Mouse (Mus musculus) midbrain, postnatal 0 days (tissue): Measurements from ENCODE around the gene Mgat4a. TPM values are rescaled to one million over a fixed set of nuclear protein-coding genes. Genes with fewer than 3 reads are reported as not detected.

Experiments used
- ATAC-seq: fragments of 200-750 bp; cut with Nextera tagmentation; 2 replicates; pipeline ENCODE4 v1.8.0; 2017; ENCODE audit warnings: moderate number of reproducible peaks, mild to moderate bottlenecking, moderate TSS enrichment, moderate library complexity; ENCODE audit not compliant: low FRiP score
- DNase-seq: peaks from one replicate; pipeline ENCODE4 v3.0.0-alpha.2; 2015; ENCODE audit warnings: low spot score
- H3K27ac ChIP-seq: fragments of 300-500 bp; sonication (generic); 2 replicates; pipeline ENCODE4 v1.5.1; 2014; ENCODE audit warnings: low read depth, mild to moderate bottlenecking, low read length, mixed read lengths
- H3K27me3 ChIP-seq: fragments of 300-500 bp; sonication (generic); 2 replicates; pipeline ENCODE4 v1.6.1; 2014; ENCODE audit warnings: low read length, control low read depth, mixed read lengths; ENCODE audit not compliant: insufficient read depth
- H3K36me3 ChIP-seq: fragments of 300-500 bp; sonication (generic); 2 replicates; pipeline ENCODE4 v1.6.1; 2014; ENCODE audit warnings: low read length, control low read depth, mixed read lengths; ENCODE audit not compliant: insufficient read depth
- H3K4me1 ChIP-seq: fragments of 300-500 bp; sonication (generic); 2 replicates; pipeline ENCODE4 v1.6.1; 2014; ENCODE audit warnings: mild to moderate bottlenecking, control low read depth, antibody characterized with exemption, low read length, mixed read lengths; ENCODE audit not compliant: insufficient read depth
- H3K4me2 ChIP-seq: fragments of 300-500 bp; sonication (generic); 2 replicates; pipeline ENCODE4 v1.6.1; 2014; ENCODE audit warnings: low read depth, mild to moderate bottlenecking, low read length, mixed read lengths; ENCODE audit not compliant: poor library complexity, severe bottlenecking
- H3K4me3 ChIP-seq: fragments of 300-500 bp; sonication (generic); 2 replicates; pipeline ENCODE4 v1.5.1; 2014; ENCODE audit warnings: low read depth, mild to moderate bottlenecking, low read length, moderate library complexity
- H3K9ac ChIP-seq: fragments of 300-500 bp; sonication (generic); replicated peaks from 2 replicates; pipeline ENCODE4 v1.6.1; 2014; ENCODE audit warnings: mild to moderate bottlenecking, low read length, moderate library complexity, mixed read lengths; ENCODE audit not compliant: poor library complexity, severe bottlenecking
- H3K9me3 ChIP-seq: fragments of 300-500 bp; sonication (generic); 2 replicates; pipeline ENCODE4 v1.6.1; 2016; ENCODE audit warnings: low read length, control low read depth
- CTCF ChIP-seq: IDR thresholded peaks from 2 replicates; pipeline ENCODE4 v1.5.1; 2016; ENCODE audit warnings: antibody characterized with exemption, mild to moderate bottlenecking
- WGBS: fragments of 180-500 bp; shearing (Covaris S2); extraction: QIAGEN DNeasy Blood & Tissue Kit; methylation state at CpG from one replicate; pipeline ENCODE4 v1.1.7; 2014; 5-methylcytosine and 5-hydroxymethylcytosine counted together
- polyA plus RNA-seq: library from polyadenylated mRNA; unstranded; fragments of >200 nt; fragmentation: Nextera tagmentation; extraction: Ambion mirVana; gene quantifications from 2 replicates; pipeline ENCODE4 v1.2.1, GENCODE M21; 2015
- total RNA-seq: library from RNA; depleted of rRNA; stranded (reverse); fragments of >200 nt; gene quantifications from 2 replicates; pipeline ENCODE4 v1.2.3, GENCODE M21; 2014

Gene Mgat4a
- total and polyA plus RNA-seq, 2 experiments from 2014 or later, result 9.2 to 27.8 TPM

DNA sequence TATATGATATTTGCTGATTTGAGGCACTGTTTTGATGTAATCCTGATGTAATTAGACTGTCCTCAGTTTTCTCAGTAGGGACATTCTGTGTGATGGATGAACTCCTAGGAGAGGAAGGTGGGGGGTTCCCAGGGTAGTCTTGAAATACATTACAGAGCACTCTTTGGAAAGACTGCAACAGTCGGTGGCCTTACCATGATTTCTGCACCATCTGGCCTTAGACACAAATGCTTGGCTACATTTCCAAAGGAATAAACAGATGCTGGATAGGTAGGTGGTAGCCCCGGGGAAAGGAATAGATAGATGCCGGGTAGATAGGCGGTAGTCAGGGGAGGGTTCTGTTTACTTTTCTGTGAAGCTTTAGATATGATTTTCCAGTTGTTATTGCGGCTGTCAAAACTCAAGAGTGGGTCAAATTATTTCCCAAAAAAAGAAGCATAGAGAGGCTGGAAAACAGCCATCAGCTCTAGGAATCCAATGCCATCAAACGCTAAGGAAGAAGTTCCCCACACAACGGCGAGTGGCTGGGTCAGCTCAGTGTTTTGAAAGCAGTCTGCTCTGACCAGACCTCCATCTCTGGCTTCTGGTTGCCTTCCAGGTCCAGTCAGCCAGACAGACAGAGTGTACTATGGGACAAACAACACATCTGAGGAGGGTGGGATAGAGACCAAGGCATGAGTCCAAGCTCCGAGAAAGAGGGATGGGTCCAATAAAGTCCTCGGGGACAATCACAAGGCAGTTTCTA is 31.9 kb upstream of the Mgat4a start:
- WGBS, result 88% methylated on average over 10 of the region's 10 CpGs
- ATAC-seq (no peak), DNase-seq (peak; percentile 15)
- Histone ChIP-seq H3K4me1 (no peaks in the 10 kb centered on the region), H3K4me3 (no peak overlapping the region), H3K27me3 (no peaks in the 10 kb centered on the region), H3K9ac (no peak overlapping the region), H3K27ac (no peak overlapping the region), H3K9me3 (no peaks in the 10 kb centered on the region), H3K36me3 (no peaks in the 10 kb centered on the region), H3K4me2 (no peak overlapping the region)
- no peak for TF ChIP-seq CTCF

DNA sequence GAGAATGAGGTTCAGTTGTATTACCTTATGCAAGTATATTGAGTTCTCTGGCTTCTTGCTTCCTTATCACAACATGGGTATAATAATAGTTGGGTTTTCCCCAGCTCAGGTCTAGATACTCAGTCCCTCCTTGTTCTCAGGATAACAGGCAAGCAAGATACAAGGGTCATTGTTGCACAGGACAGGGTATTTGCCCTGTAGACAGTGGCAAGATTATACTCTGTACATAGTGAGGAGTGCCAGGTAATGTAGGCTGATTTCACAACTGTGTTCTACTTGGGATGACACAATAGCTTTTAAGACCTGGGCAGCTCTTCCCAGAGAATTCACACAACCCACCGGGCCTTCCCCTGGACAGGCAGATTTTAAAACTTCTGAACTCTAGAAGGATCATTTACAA is 27.6 kb upstream of the Mgat4a start:
- 87% methylated on average over 1 of the region's 1 CpGs for WGBS
- Histone ChIP-seq H3K9me3 (no peaks in the 10 kb centered on the region), H3K4me2 (no peak overlapping the region), H3K9ac (no peak overlapping the region), H3K36me3 (no peaks in the 10 kb centered on the region), H3K27ac (no peak overlapping the region), H3K4me3 (no peak overlapping the region), H3K4me1 (no peaks in the 10 kb centered on the region), H3K27me3 (no peaks in the 10 kb centered on the region)
- no peak for TF ChIP-seq CTCF
- ATAC-seq (no peak), DNase-seq (no peak)

DNA sequence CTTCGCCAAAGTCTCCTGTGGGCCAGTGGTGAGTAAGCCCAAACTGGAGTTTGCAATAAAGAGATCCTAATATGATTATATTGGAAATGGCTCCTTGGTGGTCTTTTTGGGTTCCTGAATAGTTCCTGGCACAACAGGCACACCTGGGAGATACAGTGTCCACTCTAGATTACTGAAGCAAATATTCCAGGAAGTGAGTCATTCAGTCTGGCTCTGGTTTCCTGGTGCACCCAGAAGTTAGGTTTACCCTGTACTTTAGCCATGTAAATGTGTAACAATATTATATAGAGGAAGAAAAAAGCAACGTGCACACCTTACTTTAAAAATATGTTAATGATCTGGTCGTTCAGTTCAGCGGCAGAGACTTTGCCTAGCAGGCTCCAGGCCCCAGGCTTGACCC is 25.9 kb upstream of the Mgat4a start:
- H3K27ac ChIP-seq, result no peak overlapping the region
- 86% methylated on average over 4 of the region's 4 CpGs for WGBS
- DNase-seq (no peak), ATAC-seq (no peak)
- H3K4me2 ChIP-seq, result no peak overlapping the region
- no peak for TF ChIP-seq CTCF
- H3K9ac ChIP-seq, result no peak overlapping the region
- H3K4me3 ChIP-seq, result no peak overlapping the region
- no peaks in the 10 kb centered on the region for H3K36me3 ChIP-seq
- H3K27me3 ChIP-seq, result no peaks in the 10 kb centered on the region
- H3K9me3 ChIP-seq, result no peaks in the 10 kb centered on the region
- no peaks in the 10 kb centered on the region for H3K4me1 ChIP-seq

DNA sequence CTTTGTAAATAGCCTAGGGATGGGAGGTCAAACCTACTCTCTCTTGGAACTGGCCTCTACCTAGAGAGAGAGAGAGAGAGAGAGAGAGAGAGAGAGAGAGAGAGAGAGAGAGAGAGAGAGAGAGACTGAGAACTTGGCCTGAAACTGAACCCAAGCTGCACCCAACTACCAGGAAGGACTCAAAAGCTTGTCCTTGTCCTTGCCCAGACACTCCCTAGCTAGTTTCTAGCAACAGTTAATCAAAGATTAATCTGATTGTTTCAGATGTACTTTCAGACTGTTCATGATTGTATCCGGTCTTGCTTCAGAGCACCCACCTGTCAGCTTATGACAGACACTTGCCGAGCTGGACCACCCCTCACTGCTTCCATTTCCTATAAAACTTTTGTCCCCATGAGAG is 25.5 kb upstream of the Mgat4a start:
- no peaks in the 10 kb centered on the region for H3K4me1 ChIP-seq
- DNase-seq, result no peak
- H3K27ac ChIP-seq, result no peak overlapping the region
- no peak for ATAC-seq
- H3K27me3 ChIP-seq, result no peaks in the 10 kb centered on the region
- H3K4me2 ChIP-seq, result no peak overlapping the region
- no peak for TF ChIP-seq CTCF
- 80% methylated on average over 2 of the region's 2 CpGs for WGBS
- H3K4me3 ChIP-seq, result no peak overlapping the region
- no peaks in the 10 kb centered on the region for H3K36me3 ChIP-seq
- H3K9ac ChIP-seq, result no peak overlapping the region
- no peaks in the 10 kb centered on the region for H3K9me3 ChIP-seq

DNA sequence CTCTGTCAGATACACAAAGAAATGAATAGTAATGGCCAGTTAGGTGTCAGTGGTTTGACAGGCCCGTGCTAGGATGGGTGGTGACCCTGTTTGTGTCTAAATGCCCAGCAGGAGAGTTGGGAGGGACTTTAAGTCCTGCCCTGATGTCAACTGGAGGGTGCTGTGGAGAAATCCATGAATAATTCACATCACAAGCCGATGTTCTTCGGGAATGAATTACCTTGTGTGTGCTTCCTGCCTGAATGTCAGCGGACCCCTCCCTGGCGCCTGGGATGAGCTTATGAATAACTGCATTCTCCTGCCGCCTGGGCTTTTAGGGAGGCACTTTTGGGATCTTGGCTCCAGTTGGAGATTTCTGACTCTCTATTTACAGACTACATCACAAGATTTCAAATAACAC is 24.6 kb upstream of the Mgat4a start:
- no peak for TF ChIP-seq CTCF
- H3K4me3 ChIP-seq, result no peak overlapping the region
- ATAC-seq (no peak), DNase-seq (peak; percentile 52)
- H3K9ac ChIP-seq, result no peak overlapping the region
- no peaks in the 10 kb centered on the region for H3K9me3 ChIP-seq
- H3K27ac ChIP-seq, result no peak overlapping the region
- WGBS, result 19% methylated on average over 6 of the region's 6 CpGs
- H3K4me2 ChIP-seq, result no peak overlapping the region
- no peaks in the 10 kb centered on the region for H3K4me1 ChIP-seq
- H3K27me3 ChIP-seq, result no peaks in the 10 kb centered on the region
- H3K36me3 ChIP-seq, result no peaks in the 10 kb centered on the region

DNA sequence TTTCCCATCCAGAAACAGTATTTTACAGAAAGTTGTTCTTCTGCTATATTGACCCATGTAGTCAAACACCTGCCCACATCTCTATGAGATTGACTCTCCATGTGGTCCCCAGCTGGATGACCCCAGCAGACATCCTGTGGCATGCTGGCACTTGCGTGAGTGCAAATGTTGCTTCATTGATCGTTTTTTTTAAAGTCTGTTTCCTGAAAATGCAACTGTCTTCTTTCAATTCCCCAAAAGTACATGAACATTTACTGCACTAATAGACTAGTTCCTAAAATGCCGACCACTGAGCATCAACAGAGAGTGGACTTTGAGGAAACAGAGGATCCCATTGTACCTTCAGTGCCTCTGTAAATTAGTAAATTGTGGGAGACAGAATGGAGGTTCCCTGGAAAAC is 21.1 kb upstream of the Mgat4a start:
- Histone ChIP-seq H3K27me3 (no peaks in the 10 kb centered on the region), H3K9me3 (no peaks in the 10 kb centered on the region), H3K36me3 (no peaks in the 10 kb centered on the region), H3K4me3 (no peak overlapping the region), H3K4me1 (no peaks in the 10 kb centered on the region), H3K9ac (no peak overlapping the region), H3K27ac (no peak overlapping the region), H3K4me2 (no peak overlapping the region)
- WGBS, result 87% methylated on average over 3 of the region's 3 CpGs
- DNase-seq, result no peak
- no peak for ATAC-seq
- TF ChIP-seq CTCF, result no peak
